Mouse (Mus musculus) MEL (cell line): ENCODE data around the gene Slc9a5. TPM values are rescaled to one million over a fixed set of nuclear protein-coding genes. Genes with fewer than 3 reads are reported as not detected.

Experiments used
- DNase-seq: peaks from one replicate; pipeline ENCODE4 v3.0.0; 2011; ENCODE audit warnings: low read depth, low spot score
- H3K27ac ChIP-seq: 2 replicates; pipeline ENCODE4 v1.5.1; 2012; ENCODE audit warnings: low read depth, mild to moderate bottlenecking, control low read depth, low read length, moderate library complexity; ENCODE audit not compliant: control insufficient read depth
- H3K27me3 ChIP-seq, 2 experiments: fragments of 150-350 bp in 1 of 2; sonication (generic) in 1 of 2; 2 replicates each; pipeline ENCODE4 v1.6.1; 2012; ENCODE audit warnings: low read length in 2 of 2, mild to moderate bottlenecking in 2 of 2, improper control_type of control experiment in 1 of 2, moderate library complexity in 1 of 2; ENCODE audit not compliant: insufficient read depth in 2 of 2, control insufficient read depth in 1 of 2
- H3K36me3 ChIP-seq, 2 experiments: 2 replicates each; pipeline ENCODE4 v1.6.1; 2012 to 2014; ENCODE audit warnings: low read length in 2 of 2, improper control_type of control experiment in 1 of 2, inconsistent platforms in 1 of 2, mild to moderate bottlenecking in 1 of 2; ENCODE audit not compliant: insufficient read depth in 2 of 2, control insufficient read depth in 1 of 2
- H3K4me1 ChIP-seq, 2 experiments: fragments of 150-350 bp in 1 of 2; sonication (generic) in 1 of 2; 2 replicates each; pipeline ENCODE4 v1.6.1; 2012; ENCODE audit warnings: low read length in 2 of 2, improper control_type of control experiment in 1 of 2, mild to moderate bottlenecking in 1 of 2; ENCODE audit not compliant: insufficient read depth in 2 of 2, control insufficient read depth in 1 of 2
- H3K4me3 ChIP-seq, 2 experiments: fragments of 150-350 bp in 1 of 2; sonication (generic) in 1 of 2; 2 replicates each; pipeline ENCODE4 v1.5.1; 2012; ENCODE audit warnings: low read depth in 2 of 2, low read length in 2 of 2, mild to moderate bottlenecking in 2 of 2, moderate library complexity in 2 of 2, control low read depth in 1 of 2, improper control_type of control experiment in 1 of 2; ENCODE audit not compliant: control insufficient read depth in 1 of 2, insufficient read depth in 1 of 2
- H3K79me2 ChIP-seq: 2 replicates; pipeline ENCODE4 v1.6.1; 2012; ENCODE audit warnings: mild to moderate bottlenecking, low read length, moderate library complexity; ENCODE audit not compliant: control insufficient read depth, poor library complexity, insufficient read depth
- H3K9ac ChIP-seq: 2 replicates; pipeline ENCODE4 v1.6.1; 2012; ENCODE audit warnings: low read depth, mild to moderate bottlenecking, control low read depth, low read length, moderate library complexity; ENCODE audit not compliant: control insufficient read depth, poor library complexity, severe bottlenecking
- H3K9me3 ChIP-seq: fragments of 150-350 bp; sonication (generic); replicated peaks from 2 replicates; pipeline ENCODE4 v1.6.1; 2012; ENCODE audit warnings: mild to moderate bottlenecking, low read length, improper control_type of control experiment, moderate library complexity; ENCODE audit not compliant: insufficient read depth
- CTCF ChIP-seq, 3 experiments: IDR thresholded peaks in 2 of 3; conservative IDR thresholded peaks in 1 of 3; 2 replicates each; pipeline ENCODE4 v1.5.1; 2011 to 2012; ENCODE audit warnings: low read length in 3 of 3, low read depth in 2 of 3, mild to moderate bottlenecking in 2 of 3, improper control_type of control experiment in 1 of 3, inconsistent platforms in 1 of 3, mixed read lengths in 1 of 3, moderate library complexity in 1 of 3; ENCODE audit not compliant: control insufficient read depth in 1 of 3, insufficient read depth in 1 of 3, poor library complexity in 1 of 3, severe bottlenecking in 1 of 3
- E2F4 ChIP-seq: IDR thresholded peaks from 2 replicates; pipeline ENCODE4 v1.6.1; 2011; ENCODE audit warnings: low read depth, low read length, improper control_type of control experiment, borderline replicate concordance
- ELF1 ChIP-seq: IDR thresholded peaks from 2 replicates; pipeline ENCODE4 v1.6.1; 2014; ENCODE audit warnings: low read depth, mild to moderate bottlenecking, inconsistent platforms, low read length, improper control_type of control experiment, moderate library complexity
- EP300 ChIP-seq, 2 experiments: IDR thresholded peaks; 2 replicates each; pipeline ENCODE4 v1.6.1; 2011; ENCODE audit warnings: improper control_type of control experiment in 2 of 2, low read length in 2 of 2, low read depth in 1 of 2, mild to moderate bottlenecking in 1 of 2
- ETS1 ChIP-seq: IDR thresholded peaks from 2 replicates; pipeline ENCODE4 v1.6.1; 2012; ENCODE audit warnings: low read depth, mild to moderate bottlenecking, inconsistent platforms, low read length, improper control_type of control experiment, moderate library complexity
- GABPA ChIP-seq: IDR thresholded peaks from 2 replicates; pipeline ENCODE4 v1.6.1; 2012; ENCODE audit warnings: low read depth, mild to moderate bottlenecking, inconsistent platforms, low read length, improper control_type of control experiment, moderate library complexity
- HCFC1 ChIP-seq: IDR thresholded peaks from 2 replicates; pipeline ENCODE4 v1.6.1; 2012; ENCODE audit warnings: low read depth, mild to moderate bottlenecking, inconsistent platforms, low read length, improper control_type of control experiment, moderate library complexity
- MAX ChIP-seq: IDR thresholded peaks from 2 replicates; pipeline ENCODE4 v1.6.1; 2011; ENCODE audit warnings: low read length, improper control_type of control experiment
- MAZ ChIP-seq: IDR thresholded peaks from 2 replicates; pipeline ENCODE4 v1.6.1; 2012; ENCODE audit warnings: low read depth, mild to moderate bottlenecking, inconsistent platforms, low read length, improper control_type of control experiment
- MXI1 ChIP-seq: IDR thresholded peaks from 2 replicates; pipeline ENCODE4 v1.6.1; 2011; ENCODE audit warnings: mild to moderate bottlenecking, low read depth, low read length, improper control_type of control experiment
- NRF1 ChIP-seq: IDR thresholded peaks from 2 replicates; pipeline ENCODE4 v1.6.1; 2014; ENCODE audit warnings: low read depth, mild to moderate bottlenecking, inconsistent platforms, low read length, improper control_type of control experiment, moderate library complexity; ENCODE audit not compliant: poor library complexity, insufficient read depth, severe bottlenecking
- POLR2A ChIP-seq, 2 experiments: IDR thresholded peaks; 2 replicates each; pipeline ENCODE4 v1.6.1; 2011 to 2012; ENCODE audit warnings: low read length in 2 of 2, mild to moderate bottlenecking in 2 of 2, control low read depth in 1 of 2, improper control_type of control experiment in 1 of 2, low read depth in 1 of 2, moderate library complexity in 1 of 2; ENCODE audit not compliant: control insufficient read depth in 1 of 2, insufficient read depth in 1 of 2, poor library complexity in 1 of 2
- POLR2AphosphoS2 ChIP-seq: IDR thresholded peaks from 2 replicates; pipeline ENCODE4 v1.6.1; 2011; ENCODE audit warnings: low read length, improper control_type of control experiment
- RCOR1 ChIP-seq: IDR thresholded peaks from 2 replicates; pipeline ENCODE4 v1.6.1; 2012; ENCODE audit warnings: low read depth, mild to moderate bottlenecking, inconsistent platforms, low read length, improper control_type of control experiment
- SMC3 ChIP-seq: IDR thresholded peaks from 2 replicates; pipeline ENCODE4 v1.6.1; 2011; ENCODE audit warnings: low read depth, low read length, improper control_type of control experiment
- UBTF ChIP-seq: IDR thresholded peaks from 2 replicates; pipeline ENCODE4 v1.6.1; 2012; ENCODE audit warnings: low read depth, mild to moderate bottlenecking, inconsistent platforms, low read length, improper control_type of control experiment, moderate library complexity, borderline replicate concordance; ENCODE audit not compliant: insufficient read depth
- polyA plus RNA-seq, 2 experiments: library from polyadenylated mRNA; stranded (reverse) in 1 of 2; unstranded in 1 of 2; fragments of >175 nt in 1 of 2; fragments of >200 nt in 1 of 2; gene quantifications; 2 replicates each; pipeline versions ENCODE4 v1.2.1 to v1.2.4; 2012; ENCODE audit warnings: low replicate concordance in 2 of 2, low read depth in 1 of 2; ENCODE audit not compliant: insufficient read length in 2 of 2, insufficient read depth in 1 of 2, missing spikeins in 1 of 2
- total RNA-seq: library from RNA; depleted of rRNA; stranded (reverse); fragments of 300-350 nt; gene quantifications from 2 replicates; pipeline ENCODE4 v1.2.3, GENCODE M21; 2012

Gene Slc9a5
- total and polyA plus RNA-seq, 3 experiments = 0.12 to 1.9 TPM; not detected in 1

DNA sequence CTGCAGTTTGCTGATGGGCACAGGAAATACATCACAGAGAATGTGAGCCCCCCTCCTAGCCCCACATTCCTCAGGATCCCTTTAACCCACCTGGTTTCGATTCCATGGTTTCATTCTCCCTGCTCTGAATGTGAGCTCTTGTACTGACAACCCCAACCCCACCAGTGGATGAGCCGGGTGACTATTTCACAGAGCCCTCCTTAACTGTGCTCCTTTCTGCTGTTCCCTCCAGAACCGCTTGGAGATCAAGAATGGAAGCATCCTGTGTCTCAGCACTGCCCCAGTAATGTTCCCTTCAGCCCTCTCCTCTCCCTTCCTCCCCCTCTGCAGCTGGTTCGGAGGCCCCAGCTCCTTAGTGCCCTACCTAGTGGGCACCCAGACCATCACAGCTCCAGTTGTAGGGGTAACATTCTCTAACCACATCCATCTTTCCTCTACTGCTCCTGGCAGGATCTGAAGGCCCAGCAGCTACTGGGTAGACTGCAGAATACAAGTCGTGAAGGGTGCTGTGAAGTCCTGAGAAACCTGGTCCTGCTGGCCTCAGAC, 42.4 kb upstream of the Slc9a5 start:
- DNase-seq = no peak
- Histone ChIP-seq H3K27ac (no peak overlapping the region), H3K4me3 (no peak overlapping the region), H3K27me3 (no peaks in the 10 kb centered on the region), H3K9ac (no peak overlapping the region), H3K9me3 (no peaks in the 10 kb centered on the region), H3K4me1 (peaks cover 0 to 24% of the 10 kb centered on the region in 2 experiments; a peak in 3 of 4 replicates), H3K79me2 (peaks cover under 1% of the 10 kb centered on the region), H3K36me3 (peaks cover 10 to 26% of the 10 kb centered on the region in 2 experiments)
- no peak for TF ChIP-seq EP300 (IDR thresholded peaks at IDR 0.05; ENCODE audit: low read depth in 1 of 2, low read length in 2 of 2)
- no peak for TF ChIP-seq ELF1
- no peak for TF ChIP-seq CTCF (IDR thresholded peaks at IDR 0.05 in 2 of 3, conservative IDR thresholded peaks at IDR 0.05 in 1 of 3; ENCODE audit: control insufficient read depth in 1 of 3, insufficient read depth in 1 of 3, low read depth in 2 of 3, low read length in 3 of 3, poor library complexity in 1 of 3, severe bottlenecking in 1 of 3)
- no peak for TF ChIP-seq MXI1
- TF ChIP-seq UBTF = no peak

DNA sequence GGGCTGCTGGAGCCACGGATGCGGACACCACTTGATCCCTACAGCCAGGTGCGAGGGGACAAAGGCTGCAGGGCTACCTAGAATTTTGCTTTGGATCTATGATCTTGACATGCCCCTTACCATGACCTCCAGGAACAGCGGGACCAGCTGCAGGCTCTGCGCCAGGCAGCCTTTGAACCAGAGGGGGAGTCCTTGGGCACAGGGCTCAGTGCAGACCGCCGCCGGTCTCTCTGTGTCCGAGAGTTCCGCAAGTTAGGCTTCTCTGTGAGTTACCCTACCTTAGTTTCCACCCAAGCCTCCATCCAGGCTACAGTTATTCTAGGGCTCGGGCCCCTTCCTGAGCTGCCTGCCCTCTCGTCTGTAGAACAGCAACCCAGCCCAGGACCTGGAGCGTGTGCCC, 41.0 kb upstream of the Slc9a5 start:
- no peak for TF ChIP-seq NRF1
- TF ChIP-seq RCOR1 = no peak
- TF ChIP-seq HCFC1 = no peak
- no peak for TF ChIP-seq MAZ
- TF ChIP-seq UBTF = no peak
- no peak for TF ChIP-seq E2F4
- TF ChIP-seq POLR2AphosphoS2 = no peak
- no peak for TF ChIP-seq CTCF (IDR thresholded peaks at IDR 0.05 in 2 of 3, conservative IDR thresholded peaks at IDR 0.05 in 1 of 3; ENCODE audit: control insufficient read depth in 1 of 3, insufficient read depth in 1 of 3, low read depth in 2 of 3, low read length in 3 of 3, poor library complexity in 1 of 3, severe bottlenecking in 1 of 3)
- no peak for TF ChIP-seq GABPA
- no peak for TF ChIP-seq ETS1
- no peak for TF ChIP-seq POLR2A (IDR thresholded peaks at IDR 0.05; ENCODE audit: control insufficient read depth in 1 of 2, insufficient read depth in 1 of 2, low read depth in 1 of 2, low read length in 2 of 2, poor library complexity in 1 of 2)
- no peak for TF ChIP-seq MAX
- no peak for TF ChIP-seq EP300 (IDR thresholded peaks at IDR 0.05; ENCODE audit: low read depth in 1 of 2, low read length in 2 of 2)
- no peak for TF ChIP-seq SMC3
- Histone ChIP-seq H3K9ac (no peak overlapping the region), H3K79me2 (no peaks in the 10 kb centered on the region), H3K27me3 (no peaks in the 10 kb centered on the region), H3K27ac (no peak overlapping the region), H3K9me3 (no peaks in the 10 kb centered on the region), H3K4me1 (peaks cover 11 to 31% of the 10 kb centered on the region in 2 experiments), H3K4me3 (no peak overlapping the region), H3K36me3 (peaks cover 3 to 26% of the 10 kb centered on the region in 2 experiments)
- no peak for DNase-seq
